Mouse (Mus musculus) MEL (cell line): ENCODE results near the gene Gm10521. TPM values are rescaled to one million over a fixed set of nuclear protein-coding genes. Genes with fewer than 3 reads are reported as not detected.

Experiments used
- DNase-seq: peaks from one replicate; pipeline ENCODE4 v3.0.0; 2011; ENCODE audit warnings: low read depth, low spot score
- H3K27ac ChIP-seq: 2 replicates; pipeline ENCODE4 v1.5.1; 2012; ENCODE audit warnings: low read depth, mild to moderate bottlenecking, control low read depth, low read length, moderate library complexity; ENCODE audit not compliant: control insufficient read depth
- H3K27me3 ChIP-seq, 2 experiments: fragments of 150-350 bp in 1 of 2; sonication (generic) in 1 of 2; 2 replicates each; pipeline ENCODE4 v1.6.1; 2012; ENCODE audit warnings: low read length in 2 of 2, mild to moderate bottlenecking in 2 of 2, improper control_type of control experiment in 1 of 2, moderate library complexity in 1 of 2; ENCODE audit not compliant: insufficient read depth in 2 of 2, control insufficient read depth in 1 of 2
- H3K36me3 ChIP-seq, 2 experiments: 2 replicates each; pipeline ENCODE4 v1.6.1; 2012 to 2014; ENCODE audit warnings: low read length in 2 of 2, improper control_type of control experiment in 1 of 2, inconsistent platforms in 1 of 2, mild to moderate bottlenecking in 1 of 2; ENCODE audit not compliant: insufficient read depth in 2 of 2, control insufficient read depth in 1 of 2
- H3K4me1 ChIP-seq, 2 experiments: fragments of 150-350 bp in 1 of 2; sonication (generic) in 1 of 2; 2 replicates each; pipeline ENCODE4 v1.6.1; 2012; ENCODE audit warnings: low read length in 2 of 2, improper control_type of control experiment in 1 of 2, mild to moderate bottlenecking in 1 of 2; ENCODE audit not compliant: insufficient read depth in 2 of 2, control insufficient read depth in 1 of 2
- H3K4me3 ChIP-seq, 2 experiments: fragments of 150-350 bp in 1 of 2; sonication (generic) in 1 of 2; 2 replicates each; pipeline ENCODE4 v1.5.1; 2012; ENCODE audit warnings: low read depth in 2 of 2, low read length in 2 of 2, mild to moderate bottlenecking in 2 of 2, moderate library complexity in 2 of 2, control low read depth in 1 of 2, improper control_type of control experiment in 1 of 2; ENCODE audit not compliant: control insufficient read depth in 1 of 2, insufficient read depth in 1 of 2
- H3K79me2 ChIP-seq: 2 replicates; pipeline ENCODE4 v1.6.1; 2012; ENCODE audit warnings: mild to moderate bottlenecking, low read length, moderate library complexity; ENCODE audit not compliant: control insufficient read depth, poor library complexity, insufficient read depth
- H3K9ac ChIP-seq: 2 replicates; pipeline ENCODE4 v1.6.1; 2012; ENCODE audit warnings: low read depth, mild to moderate bottlenecking, control low read depth, low read length, moderate library complexity; ENCODE audit not compliant: control insufficient read depth, poor library complexity, severe bottlenecking
- H3K9me3 ChIP-seq: fragments of 150-350 bp; sonication (generic); replicated peaks from 2 replicates; pipeline ENCODE4 v1.6.1; 2012; ENCODE audit warnings: mild to moderate bottlenecking, low read length, improper control_type of control experiment, moderate library complexity; ENCODE audit not compliant: insufficient read depth
- BHLHE40 ChIP-seq: IDR thresholded peaks from 2 replicates; pipeline ENCODE4 v1.6.1; 2012; ENCODE audit warnings: low read depth, mild to moderate bottlenecking, inconsistent platforms, low read length, improper control_type of control experiment, borderline replicate concordance
- CHD1 ChIP-seq: IDR thresholded peaks from 2 replicates; pipeline ENCODE4 v1.6.1; 2012; ENCODE audit warnings: low read depth, mild to moderate bottlenecking, inconsistent platforms, low read length, improper control_type of control experiment
- CHD2 ChIP-seq: IDR thresholded peaks from 2 replicates; pipeline ENCODE4 v1.6.1; 2011; ENCODE audit warnings: low read length, improper control_type of control experiment
- CTCF ChIP-seq, 3 experiments: IDR thresholded peaks in 2 of 3; conservative IDR thresholded peaks in 1 of 3; 2 replicates each; pipeline ENCODE4 v1.5.1; 2011 to 2012; ENCODE audit warnings: low read length in 3 of 3, low read depth in 2 of 3, mild to moderate bottlenecking in 2 of 3, improper control_type of control experiment in 1 of 3, inconsistent platforms in 1 of 3, mixed read lengths in 1 of 3, moderate library complexity in 1 of 3; ENCODE audit not compliant: control insufficient read depth in 1 of 3, insufficient read depth in 1 of 3, poor library complexity in 1 of 3, severe bottlenecking in 1 of 3
- E2F4 ChIP-seq: IDR thresholded peaks from 2 replicates; pipeline ENCODE4 v1.6.1; 2011; ENCODE audit warnings: low read depth, low read length, improper control_type of control experiment, borderline replicate concordance
- ELF1 ChIP-seq: IDR thresholded peaks from 2 replicates; pipeline ENCODE4 v1.6.1; 2014; ENCODE audit warnings: low read depth, mild to moderate bottlenecking, inconsistent platforms, low read length, improper control_type of control experiment, moderate library complexity
- EP300 ChIP-seq, 2 experiments: IDR thresholded peaks; 2 replicates each; pipeline ENCODE4 v1.6.1; 2011; ENCODE audit warnings: improper control_type of control experiment in 2 of 2, low read length in 2 of 2, low read depth in 1 of 2, mild to moderate bottlenecking in 1 of 2
- ETS1 ChIP-seq: IDR thresholded peaks from 2 replicates; pipeline ENCODE4 v1.6.1; 2012; ENCODE audit warnings: low read depth, mild to moderate bottlenecking, inconsistent platforms, low read length, improper control_type of control experiment, moderate library complexity
- GABPA ChIP-seq: IDR thresholded peaks from 2 replicates; pipeline ENCODE4 v1.6.1; 2012; ENCODE audit warnings: low read depth, mild to moderate bottlenecking, inconsistent platforms, low read length, improper control_type of control experiment, moderate library complexity
- GATA1 ChIP-seq: IDR thresholded peaks from 2 replicates; pipeline ENCODE4 v1.6.1; 2011; ENCODE audit warnings: low read depth, low read length, improper control_type of control experiment
- KAT2A ChIP-seq: conservative IDR thresholded peaks from 2 replicates; pipeline ENCODE4 v1.6.1; 2012; ENCODE audit warnings: low read depth, low read length, improper control_type of control experiment, inconsistent platforms
- MAFK ChIP-seq: IDR thresholded peaks from 2 replicates; pipeline ENCODE4 v1.6.1; 2011; ENCODE audit warnings: low read depth, mild to moderate bottlenecking, low read length, improper control_type of control experiment, borderline replicate concordance
- MAX ChIP-seq: IDR thresholded peaks from 2 replicates; pipeline ENCODE4 v1.6.1; 2011; ENCODE audit warnings: low read length, improper control_type of control experiment
- MEF2A ChIP-seq: IDR thresholded peaks from 2 replicates; pipeline ENCODE4 v1.6.1; 2014; ENCODE audit warnings: low read depth, mild to moderate bottlenecking, inconsistent platforms, low read length, improper control_type of control experiment; ENCODE audit not compliant: poor library complexity, insufficient replicate concordance, severe bottlenecking; ENCODE audit errors: extremely low read depth
- MYB ChIP-seq: IDR thresholded peaks from 2 replicates; pipeline ENCODE4 v1.6.1; 2011; ENCODE audit warnings: mild to moderate bottlenecking, low read depth, low read length, improper control_type of control experiment
- NELFE ChIP-seq: IDR thresholded peaks from 2 replicates; pipeline ENCODE4 v1.6.1; 2011; ENCODE audit warnings: low read depth, low read length, improper control_type of control experiment
- NRF1 ChIP-seq: IDR thresholded peaks from 2 replicates; pipeline ENCODE4 v1.6.1; 2014; ENCODE audit warnings: low read depth, mild to moderate bottlenecking, inconsistent platforms, low read length, improper control_type of control experiment, moderate library complexity; ENCODE audit not compliant: poor library complexity, insufficient read depth, severe bottlenecking
- POLR2A ChIP-seq, 2 experiments: IDR thresholded peaks; 2 replicates each; pipeline ENCODE4 v1.6.1; 2011 to 2012; ENCODE audit warnings: low read length in 2 of 2, mild to moderate bottlenecking in 2 of 2, control low read depth in 1 of 2, improper control_type of control experiment in 1 of 2, low read depth in 1 of 2, moderate library complexity in 1 of 2; ENCODE audit not compliant: control insufficient read depth in 1 of 2, insufficient read depth in 1 of 2, poor library complexity in 1 of 2
- POLR2AphosphoS2 ChIP-seq: IDR thresholded peaks from 2 replicates; pipeline ENCODE4 v1.6.1; 2011; ENCODE audit warnings: low read length, improper control_type of control experiment
- RAD21 ChIP-seq: IDR thresholded peaks from 2 replicates; pipeline ENCODE4 v1.6.1; 2011; ENCODE audit warnings: mild to moderate bottlenecking, low read depth, low read length, improper control_type of control experiment
- RCOR1 ChIP-seq: IDR thresholded peaks from 2 replicates; pipeline ENCODE4 v1.6.1; 2012; ENCODE audit warnings: low read depth, mild to moderate bottlenecking, inconsistent platforms, low read length, improper control_type of control experiment
- SIN3A ChIP-seq: IDR thresholded peaks from 2 replicates; pipeline ENCODE4 v1.6.1; 2012; ENCODE audit warnings: low read length, improper control_type of control experiment, inconsistent platforms
- SMC3 ChIP-seq: IDR thresholded peaks from 2 replicates; pipeline ENCODE4 v1.6.1; 2011; ENCODE audit warnings: low read depth, low read length, improper control_type of control experiment
- TCF12 ChIP-seq: IDR thresholded peaks from 2 replicates; pipeline ENCODE4 v1.6.1; 2014; ENCODE audit warnings: low read depth, mild to moderate bottlenecking, inconsistent platforms, low read length, improper control_type of control experiment, moderate library complexity
- UBTF ChIP-seq: IDR thresholded peaks from 2 replicates; pipeline ENCODE4 v1.6.1; 2012; ENCODE audit warnings: low read depth, mild to moderate bottlenecking, inconsistent platforms, low read length, improper control_type of control experiment, moderate library complexity, borderline replicate concordance; ENCODE audit not compliant: insufficient read depth
- USF1 ChIP-seq: IDR thresholded peaks from 2 replicates; pipeline ENCODE4 v1.6.1; 2014; ENCODE audit warnings: low read depth, mild to moderate bottlenecking, inconsistent platforms, low read length, improper control_type of control experiment, moderate library complexity
- USF2 ChIP-seq, 2 experiments: IDR thresholded peaks; 2 replicates each; pipeline ENCODE4 v1.6.1; 2011 to 2012; ENCODE audit warnings: improper control_type of control experiment in 2 of 2, low read length in 2 of 2, borderline replicate concordance in 1 of 2, inconsistent platforms in 1 of 2, low read depth in 1 of 2, mild to moderate bottlenecking in 1 of 2; ENCODE audit not compliant: insufficient read depth in 1 of 2
- ZC3H11A ChIP-seq: IDR thresholded peaks from 2 replicates; pipeline ENCODE4 v1.6.1; 2012; ENCODE audit warnings: low read depth, mild to moderate bottlenecking, inconsistent platforms, low read length, improper control_type of control experiment
- ZKSCAN1 ChIP-seq: IDR thresholded peaks from 2 replicates; pipeline ENCODE4 v1.6.1; 2012; ENCODE audit warnings: low read depth, mild to moderate bottlenecking, inconsistent platforms, low read length, improper control_type of control experiment, moderate library complexity
- ZMIZ1 ChIP-seq: IDR thresholded peaks from 2 replicates; pipeline ENCODE4 v1.6.1; 2012; ENCODE audit warnings: low read depth, mild to moderate bottlenecking, inconsistent platforms, low read length, improper control_type of control experiment, moderate library complexity
- ZNF384 ChIP-seq: IDR thresholded peaks from 2 replicates; pipeline ENCODE4 v1.6.1; 2012; ENCODE audit warnings: low read depth, mild to moderate bottlenecking, inconsistent platforms, low read length, improper control_type of control experiment
- polyA plus RNA-seq, 2 experiments: library from polyadenylated mRNA; stranded (reverse) in 1 of 2; unstranded in 1 of 2; fragments of >175 nt in 1 of 2; fragments of >200 nt in 1 of 2; gene quantifications; 2 replicates each; pipeline versions ENCODE4 v1.2.1 to v1.2.4; 2012; ENCODE audit warnings: low replicate concordance in 2 of 2, low read depth in 1 of 2; ENCODE audit not compliant: insufficient read length in 2 of 2, insufficient read depth in 1 of 2, missing spikeins in 1 of 2
- total RNA-seq: library from RNA; depleted of rRNA; stranded (reverse); fragments of 300-350 nt; gene quantifications from 2 replicates; pipeline ENCODE4 v1.2.3, GENCODE M21; 2012

The Gm10521 gene
- total and polyA plus RNA-seq, 3 experiments, result 0.04 to 0.39 TPM; not detected in 1

GRCm38 (mm10) chr1:171865467-171865866, 30.0 kb upstream of the Gm10521 start:
- Histone ChIP-seq H3K4me3 (no peak overlapping the region), H3K27ac (no peak overlapping the region), H3K36me3 (no peaks in the 10 kb centered on the region; a peak in 1 of 4 replicates), H3K9ac (no peak overlapping the region), H3K79me2 (no peaks in the 10 kb centered on the region), H3K4me1 (peaks cover 6 to 9% of the 10 kb centered on the region in 2 experiments; a peak in 1 of 4 replicates), H3K9me3 (no peaks in the 10 kb centered on the region), H3K27me3 (no peaks in the 10 kb centered on the region)
- TF ChIP-seq BHLHE40, result no peak
- TF ChIP-seq ZC3H11A, result no peak
- no peak for TF ChIP-seq NELFE
- no peak for TF ChIP-seq CTCF (IDR thresholded peaks at IDR 0.05 in 2 of 3, conservative IDR thresholded peaks at IDR 0.05 in 1 of 3; ENCODE audit: control insufficient read depth in 1 of 3, insufficient read depth in 1 of 3, low read depth in 2 of 3, low read length in 3 of 3, poor library complexity in 1 of 3, severe bottlenecking in 1 of 3)
- TF ChIP-seq GABPA, result no peak
- TF ChIP-seq UBTF, result no peak
- TF ChIP-seq TCF12, result 0 out of 2 replicates have a peak, but pooled peaks have one; percentile 45
- TF ChIP-seq SIN3A, result no peak
- no peak for TF ChIP-seq SMC3
- peak; percentile 81 for TF ChIP-seq ETS1
- TF ChIP-seq USF1, result no peak
- TF ChIP-seq USF2 (IDR thresholded peaks at IDR 0.05; ENCODE audit: borderline replicate concordance in 1 of 2, insufficient read depth in 1 of 2, low read depth in 1 of 2, low read length in 2 of 2), result no peak
- TF ChIP-seq ELF1, result no peak
- no peak for TF ChIP-seq ZMIZ1
- no peak for TF ChIP-seq CHD1
- TF ChIP-seq MYB, result no peak
- no peak for TF ChIP-seq ZKSCAN1
- TF ChIP-seq POLR2A (IDR thresholded peaks at IDR 0.05; ENCODE audit: control insufficient read depth in 1 of 2, insufficient read depth in 1 of 2, low read depth in 1 of 2, low read length in 2 of 2, poor library complexity in 1 of 2), result no peak
- TF ChIP-seq MEF2A, result no peak
- no peak for TF ChIP-seq RAD21
- TF ChIP-seq RCOR1, result no peak
- TF ChIP-seq MAFK, result peak; percentile 87
- TF ChIP-seq MAX, result no peak
- TF ChIP-seq KAT2A, result no peak
- peak; percentile 33; the same call in 1 of the 2 replicates for TF ChIP-seq GATA1
- no peak for TF ChIP-seq CHD2
- no peak for TF ChIP-seq POLR2AphosphoS2
- TF ChIP-seq ZNF384, result no peak
- no peak for TF ChIP-seq NRF1
- peak in 1 of 2 experiments; percentile 51; a peak in 1 of 4 replicates for TF ChIP-seq EP300 (IDR thresholded peaks at IDR 0.05; ENCODE audit: low read depth in 1 of 2, low read length in 2 of 2)
- TF ChIP-seq E2F4, result no peak
- no peak for DNase-seq
